Mouse (Mus musculus): Measurements from ENCODE around the gene Gdf3. TPM values are rescaled to one million over a fixed set of nuclear protein-coding genes. Genes with fewer than 3 reads are reported as not detected.

Gdf3 gene
- total and polyA plus RNA-seq, 2 experiments from 2014 or later, result 0.05 TPM; not detected in 1

DNA sequence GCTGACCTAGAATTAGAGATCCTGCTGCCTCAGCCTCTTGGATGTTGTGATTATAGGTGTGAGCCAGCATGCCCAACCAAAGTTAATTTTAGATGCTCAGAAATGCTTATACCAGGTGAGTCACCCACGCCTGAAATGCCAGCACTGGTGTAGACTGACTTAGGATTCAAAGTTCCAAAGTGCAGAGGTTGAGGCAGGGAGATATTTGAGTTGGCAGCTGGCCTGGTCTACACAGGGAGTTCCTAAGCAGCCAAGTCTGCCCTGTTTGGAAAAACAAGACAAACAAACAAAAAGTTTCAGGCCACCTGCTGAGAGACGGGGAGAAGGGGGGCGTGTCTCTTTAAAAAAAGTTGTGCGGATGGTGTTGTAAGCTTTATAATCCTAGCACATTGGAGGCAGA is 15.3 kb upstream of the Gdf3 start:
- Histone ChIP-seq H3K4me3 (ENCODE audit: low read depth, low read length) (no peak overlapping the region), H3K4me2 (ENCODE audit: low read depth, low read length) (no peak overlapping the region), H3K4me1 (ENCODE audit: control insufficient read depth, insufficient read depth) (no peaks in the 10 kb centered on the region), H3K27ac (ENCODE audit: low read depth) (no peak overlapping the region), H3K9ac (replicated peaks; ENCODE audit: low read depth, low read length) (no peak overlapping the region), H3K36me3 (replicated peaks; ENCODE audit: control insufficient read depth, insufficient read depth, low read length) (no peaks in the 10 kb centered on the region), H3K9me3 (replicated peaks; ENCODE audit: control insufficient read depth, low read length) (no peaks in the 10 kb centered on the region), H3K27me3 (ENCODE audit: control insufficient read depth, insufficient read depth, low read length) (peaks cover 5% of the 10 kb centered on the region; the same call in 1 of the 2 replicates)
- 64% methylated on average over 4 of the region's 4 CpGs for WGBS
- ATAC-seq (ENCODE audit: insufficient read depth, low read depth) (no peak), DNase-seq (ENCODE audit: low spot score) (no peak)
- TF ChIP-seq CTCF (IDR thresholded peaks at IDR 0.05; ENCODE audit: low read depth) (no peak), EP300 (IDR thresholded peaks at IDR 0.05; ENCODE audit: low read depth) (no peak)

DNA sequence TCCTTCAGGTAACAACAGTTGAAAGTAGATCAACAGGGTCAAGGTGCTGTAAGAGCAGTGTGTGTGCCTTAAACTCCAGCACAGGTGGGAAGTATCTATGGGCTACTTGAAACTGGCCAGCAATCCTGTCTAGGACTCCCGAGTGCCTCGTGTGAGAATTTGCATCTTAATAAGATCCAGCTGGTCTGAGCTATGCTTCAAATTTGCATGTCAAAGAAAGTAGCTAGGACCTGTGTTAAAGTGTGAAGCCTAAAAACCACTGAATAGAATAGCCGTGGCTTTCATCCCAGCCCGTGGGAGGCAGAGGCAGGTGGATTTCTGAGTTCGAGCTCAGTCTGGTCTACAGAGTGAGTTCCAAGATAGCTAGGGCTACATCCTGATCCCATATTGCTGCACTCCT is 14.6 kb upstream of the Gdf3 start:
- TF ChIP-seq CTCF (IDR thresholded peaks at IDR 0.05; ENCODE audit: low read depth) (no peak), EP300 (IDR thresholded peaks at IDR 0.05; ENCODE audit: low read depth) (no peak)
- Histone ChIP-seq H3K9me3 (replicated peaks; ENCODE audit: control insufficient read depth, low read length) (no peaks in the 10 kb centered on the region), H3K4me3 (ENCODE audit: low read depth, low read length) (no peak overlapping the region), H3K4me1 (ENCODE audit: control insufficient read depth, insufficient read depth) (no peaks in the 10 kb centered on the region), H3K4me2 (ENCODE audit: low read depth, low read length) (no peak overlapping the region), H3K36me3 (replicated peaks; ENCODE audit: control insufficient read depth, insufficient read depth, low read length) (no peaks in the 10 kb centered on the region), H3K27ac (ENCODE audit: low read depth) (no peak overlapping the region), H3K27me3 (ENCODE audit: control insufficient read depth, insufficient read depth, low read length) (peaks cover 5% of the 10 kb centered on the region; the same call in 1 of the 2 replicates), H3K9ac (replicated peaks; ENCODE audit: low read depth, low read length) (no peak overlapping the region)
- ATAC-seq (ENCODE audit: insufficient read depth, low read depth), result no peak
- DNase-seq (ENCODE audit: low spot score), result no peak
- 50% methylated on average over 5 of the region's 5 CpGs for WGBS

DNA sequence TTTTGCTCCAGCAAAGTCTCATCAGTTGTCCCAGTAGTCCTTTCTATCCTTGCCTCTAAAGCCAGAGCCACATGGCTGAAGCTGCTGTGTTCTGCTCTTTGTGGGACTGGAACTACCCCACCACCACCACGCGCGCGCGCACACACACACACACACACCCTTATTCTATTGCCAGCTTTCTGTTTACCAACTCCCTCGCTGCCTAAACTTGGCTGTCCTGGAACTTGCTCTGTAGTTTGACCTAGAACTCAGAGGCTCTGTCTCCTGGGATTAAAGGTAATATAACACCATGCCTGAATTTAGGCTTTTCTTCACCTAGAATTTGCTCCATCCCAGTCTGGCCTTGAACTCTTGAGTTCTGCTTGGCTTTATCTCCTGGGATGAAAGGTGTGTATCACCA is 11.2 kb upstream of the Gdf3 start:
- H3K27ac ChIP-seq (ENCODE audit: low read depth), result no peak overlapping the region
- no peaks in the 10 kb centered on the region for H3K9me3 ChIP-seq (replicated peaks; ENCODE audit: control insufficient read depth, low read length)
- WGBS, result 90% methylated on average over 6 of the region's 6 CpGs
- H3K4me2 ChIP-seq (ENCODE audit: low read depth, low read length), result no peak overlapping the region
- no peaks in the 10 kb centered on the region for H3K4me1 ChIP-seq (ENCODE audit: control insufficient read depth, insufficient read depth)
- H3K27me3 ChIP-seq (ENCODE audit: control insufficient read depth, insufficient read depth, low read length), result no peaks in the 10 kb centered on the region
- H3K9ac ChIP-seq (replicated peaks; ENCODE audit: low read depth, low read length), result no peak overlapping the region
- no peaks in the 10 kb centered on the region for H3K36me3 ChIP-seq (replicated peaks; ENCODE audit: control insufficient read depth, insufficient read depth, low read length)
- H3K4me3 ChIP-seq (ENCODE audit: low read depth, low read length), result no peak overlapping the region
- TF ChIP-seq CTCF (IDR thresholded peaks at IDR 0.05; ENCODE audit: low read depth), result no peak
- no peak for TF ChIP-seq EP300 (IDR thresholded peaks at IDR 0.05; ENCODE audit: low read depth)
- DNase-seq (ENCODE audit: low spot score) (no peak), ATAC-seq (ENCODE audit: insufficient read depth, low read depth) (no peak)

DNA sequence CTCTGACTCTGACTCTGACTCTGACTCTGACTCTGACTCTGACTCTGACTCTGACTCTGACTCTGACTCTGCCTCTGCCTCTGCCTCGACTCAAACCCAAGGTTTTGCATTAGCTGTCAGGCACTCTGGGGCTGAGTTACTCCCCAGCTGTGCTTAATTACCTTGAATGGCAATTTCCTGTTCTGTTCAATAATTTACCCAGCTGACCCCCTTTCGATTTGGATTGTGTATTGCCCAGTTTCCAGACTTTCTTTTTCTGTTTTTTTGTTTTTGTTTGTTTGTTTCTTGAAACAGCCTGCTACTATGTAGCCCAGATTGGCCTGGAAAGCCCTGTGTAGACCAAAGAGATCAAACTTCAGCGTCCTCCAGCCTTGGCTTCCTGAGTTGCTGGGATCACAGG is 6.1 kb upstream of the Gdf3 start:
- Histone ChIP-seq H3K27ac (ENCODE audit: low read depth) (no peak overlapping the region), H3K4me1 (ENCODE audit: control insufficient read depth, insufficient read depth) (no peaks in the 10 kb centered on the region), H3K4me2 (ENCODE audit: low read depth, low read length) (no peak overlapping the region), H3K9ac (replicated peaks; ENCODE audit: low read depth, low read length) (no peak overlapping the region), H3K27me3 (ENCODE audit: control insufficient read depth, insufficient read depth, low read length) (no peaks in the 10 kb centered on the region), H3K9me3 (replicated peaks; ENCODE audit: control insufficient read depth, low read length) (no peaks in the 10 kb centered on the region), H3K4me3 (ENCODE audit: low read depth, low read length) (no peak overlapping the region), H3K36me3 (replicated peaks; ENCODE audit: control insufficient read depth, insufficient read depth, low read length) (no peaks in the 10 kb centered on the region)
- 57% methylated on average over 3 of the region's 3 CpGs for WGBS
- ATAC-seq (ENCODE audit: insufficient read depth, low read depth) (no peak), DNase-seq (ENCODE audit: low spot score) (no peak)
- no peak for TF ChIP-seq EP300 (IDR thresholded peaks at IDR 0.05; ENCODE audit: low read depth)
- no peak for TF ChIP-seq CTCF (IDR thresholded peaks at IDR 0.05; ENCODE audit: low read depth)

DNA sequence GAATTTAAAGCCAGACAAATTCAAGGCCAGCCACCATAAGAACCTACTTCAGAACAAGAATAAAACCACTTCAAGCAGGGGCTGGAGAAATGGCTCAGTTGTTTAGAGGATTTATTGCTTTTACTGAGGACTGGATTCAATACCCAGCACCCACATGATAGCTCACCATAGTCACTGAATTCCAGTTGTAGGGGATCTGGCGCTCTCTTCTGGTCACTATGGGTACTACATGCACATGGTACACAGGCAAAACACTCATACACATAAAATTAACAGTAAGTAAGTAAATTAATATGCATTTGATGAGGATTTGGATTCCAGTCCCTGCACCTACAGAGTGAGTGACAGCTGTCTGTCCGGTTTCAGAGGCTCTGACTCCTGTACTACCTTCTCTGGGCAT is 4.2 kb upstream of the Gdf3 start:
- 48% methylated on average over 2 of the region's 2 CpGs for WGBS
- H3K36me3 ChIP-seq (replicated peaks; ENCODE audit: control insufficient read depth, insufficient read depth, low read length), result no peaks in the 10 kb centered on the region
- H3K27ac ChIP-seq (ENCODE audit: low read depth), result no peak overlapping the region
- no peak overlapping the region for H3K4me2 ChIP-seq (ENCODE audit: low read depth, low read length)
- H3K9me3 ChIP-seq (replicated peaks; ENCODE audit: control insufficient read depth, low read length), result no peaks in the 10 kb centered on the region
- no peak for TF ChIP-seq EP300 (IDR thresholded peaks at IDR 0.05; ENCODE audit: low read depth)
- no peak for TF ChIP-seq CTCF (IDR thresholded peaks at IDR 0.05; ENCODE audit: low read depth)
- peaks cover 3% of the 10 kb centered on the region; the same call in 1 of the 2 replicates for H3K27me3 ChIP-seq (ENCODE audit: control insufficient read depth, insufficient read depth, low read length)
- H3K4me3 ChIP-seq (ENCODE audit: low read depth, low read length), result no peak overlapping the region
- no peak overlapping the region for H3K9ac ChIP-seq (replicated peaks; ENCODE audit: low read depth, low read length)
- DNase-seq (ENCODE audit: low spot score), result no peak
- ATAC-seq (ENCODE audit: insufficient read depth, low read depth), result no peak
- H3K4me1 ChIP-seq (ENCODE audit: control insufficient read depth, insufficient read depth), result no peaks in the 10 kb centered on the region

DNA sequence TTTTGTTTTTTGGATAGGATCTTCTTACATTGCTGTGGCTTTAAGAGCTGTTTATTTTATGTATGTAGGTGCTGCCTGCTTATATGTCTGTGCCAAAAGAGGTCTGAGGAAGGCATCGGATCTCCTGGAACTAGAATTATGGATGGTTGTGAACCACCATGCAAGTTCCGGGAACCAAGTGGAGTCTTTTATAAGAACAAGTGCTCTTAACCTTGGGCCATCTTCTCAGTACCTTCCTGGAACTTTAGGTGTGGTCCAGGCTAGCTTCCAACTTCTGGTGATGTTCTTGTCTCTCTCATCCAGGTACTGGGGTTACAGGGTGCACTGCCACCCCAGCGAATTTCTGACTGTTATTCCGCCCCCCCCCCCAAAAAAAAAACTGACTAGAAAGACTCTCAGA is 2.5 kb upstream of the Gdf3 start:
- Histone ChIP-seq H3K27ac (ENCODE audit: low read depth) (no peak overlapping the region), H3K4me3 (ENCODE audit: low read depth, low read length) (no peak overlapping the region), H3K27me3 (ENCODE audit: control insufficient read depth, insufficient read depth, low read length) (peaks cover 3% of the 10 kb centered on the region; the same call in 1 of the 2 replicates), H3K36me3 (replicated peaks; ENCODE audit: control insufficient read depth, insufficient read depth, low read length) (no peaks in the 10 kb centered on the region), H3K4me2 (ENCODE audit: low read depth, low read length) (no peak overlapping the region), H3K9ac (replicated peaks; ENCODE audit: low read depth, low read length) (no peak overlapping the region), H3K9me3 (replicated peaks; ENCODE audit: control insufficient read depth, low read length) (no peaks in the 10 kb centered on the region), H3K4me1 (ENCODE audit: control insufficient read depth, insufficient read depth) (no peaks in the 10 kb centered on the region)
- WGBS, result 74% methylated on average over 4 of the region's 4 CpGs
- ATAC-seq (ENCODE audit: insufficient read depth, low read depth), result no peak
- no peak for TF ChIP-seq CTCF (IDR thresholded peaks at IDR 0.05; ENCODE audit: low read depth)
- TF ChIP-seq EP300 (IDR thresholded peaks at IDR 0.05; ENCODE audit: low read depth), result no peak
- DNase-seq (ENCODE audit: low spot score), result no peak

Data from heart, postnatal 0 days (tissue).